Mouse (Mus musculus) gastrocnemius, postnatal 4 days (tissue): ENCODE measurements at regions not wholly inside any gene's neighbourhood (a gene's known extent, or its start where the extent isn't known, plus 50 kb on each side); places are given as distances from the start of the nearest gene placed in this dataset.

Experiments used
- DNase-seq, 2 experiments: peaks; one replicate each; pipeline ENCODE4 v3.0.0; 2021 to 2022; ENCODE audit warnings: low spot score in 2 of 2, mixed read lengths in 2 of 2

DNA sequence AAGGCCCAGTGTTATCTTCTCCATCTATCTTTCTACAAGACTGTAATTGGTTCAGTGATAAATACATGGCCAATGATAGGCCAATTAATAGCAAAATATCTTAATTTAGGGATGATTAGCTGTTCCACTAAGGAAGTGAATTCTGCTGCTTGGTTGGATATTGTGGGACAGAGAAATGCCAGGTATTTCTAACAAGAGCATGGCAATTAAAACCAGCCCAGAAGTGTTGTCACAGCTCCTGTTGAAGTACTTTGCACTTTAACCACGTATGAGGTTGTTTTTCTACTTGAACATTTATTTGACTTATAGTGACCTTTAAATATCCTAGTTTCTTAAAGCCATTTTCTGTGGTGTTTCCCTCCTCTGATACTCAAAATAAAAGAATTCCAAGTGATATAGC, 65.7 kb upstream of the Acsl4 start:
- no peak for DNase-seq

DNA sequence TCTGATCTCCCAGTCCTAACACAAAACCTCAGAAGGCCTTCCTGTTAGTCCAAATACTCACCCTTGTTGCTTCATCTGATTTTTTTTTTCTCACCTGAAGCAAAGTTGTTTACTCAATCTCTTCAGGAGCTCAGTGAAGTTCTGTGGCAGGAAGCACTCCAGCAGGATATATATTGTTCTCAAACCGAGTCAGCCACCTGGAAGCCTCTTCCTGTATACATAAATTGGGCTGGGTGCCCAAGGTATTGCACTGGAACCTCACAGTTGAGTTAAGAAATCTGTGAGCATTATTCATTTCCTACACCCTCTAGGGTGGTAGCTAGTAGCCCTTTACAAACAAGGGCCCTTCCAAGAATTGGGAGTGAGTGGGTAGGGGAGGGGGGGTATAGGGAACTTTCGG, 73.8 kb upstream of the Acsl4 start:
- no peak for DNase-seq

DNA sequence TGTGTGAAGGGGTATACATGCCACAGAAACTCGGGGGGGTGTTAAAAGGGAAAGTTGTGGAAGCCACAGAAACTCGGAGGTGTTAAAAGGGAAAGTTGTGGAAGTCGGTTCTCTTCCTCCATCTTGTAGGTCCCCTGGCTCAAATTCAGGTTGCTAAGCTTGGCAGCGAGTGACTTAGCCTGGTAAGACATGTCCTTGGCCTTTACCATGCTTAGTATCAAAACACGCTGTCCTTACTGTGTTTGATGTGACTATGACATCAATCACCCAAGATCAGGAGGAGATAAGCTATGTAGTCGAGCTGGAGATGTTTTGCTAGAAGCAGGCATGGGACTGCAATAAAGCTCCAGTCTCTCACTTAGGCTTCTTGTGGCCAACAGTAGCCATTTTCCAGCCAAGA, 74.4 kb upstream of the Acsl4 start:
- DNase-seq, result no peak

DNA sequence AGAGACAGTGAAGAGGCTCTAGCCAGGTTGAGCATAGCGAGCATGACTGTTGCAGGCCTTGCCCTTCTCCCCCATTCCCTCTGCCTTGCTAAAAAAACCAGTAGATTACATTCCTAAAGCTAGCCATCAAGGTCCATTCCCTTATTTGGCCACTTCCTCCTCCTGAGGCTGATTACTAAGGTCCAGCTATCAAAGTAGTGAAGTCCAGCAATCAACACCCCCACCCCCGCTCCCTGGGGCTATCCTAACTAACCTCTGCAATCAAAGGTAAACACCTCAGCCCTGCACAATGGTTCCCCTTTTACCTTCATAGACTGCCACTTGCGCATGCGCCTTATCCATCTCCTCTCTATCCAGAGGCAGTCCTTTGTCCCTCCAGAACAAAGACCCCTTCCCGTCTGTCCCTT, 77.5 kb upstream of the Acsl4 start:
- no peak for DNase-seq

DNA sequence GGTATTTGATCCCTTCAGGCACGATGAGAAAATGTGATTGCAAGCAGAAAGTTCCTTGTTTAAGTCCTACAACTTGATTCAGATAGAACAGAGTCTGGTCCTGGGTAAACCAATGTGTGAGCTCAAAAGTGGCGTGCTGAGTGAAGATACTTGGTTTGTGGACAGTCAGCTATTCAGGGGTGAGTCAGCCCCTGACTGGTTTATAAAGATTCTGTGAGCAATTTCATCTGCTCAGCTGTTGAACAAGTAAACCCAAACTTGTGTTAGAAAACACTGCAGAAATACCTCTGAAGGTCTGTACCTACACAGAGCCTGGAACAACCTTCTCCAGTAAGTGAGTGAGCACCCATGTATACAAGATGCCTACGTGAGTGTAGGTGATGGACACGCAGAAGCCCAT, 78.1 kb upstream of the Acsl4 start:
- no peak for DNase-seq

DNA sequence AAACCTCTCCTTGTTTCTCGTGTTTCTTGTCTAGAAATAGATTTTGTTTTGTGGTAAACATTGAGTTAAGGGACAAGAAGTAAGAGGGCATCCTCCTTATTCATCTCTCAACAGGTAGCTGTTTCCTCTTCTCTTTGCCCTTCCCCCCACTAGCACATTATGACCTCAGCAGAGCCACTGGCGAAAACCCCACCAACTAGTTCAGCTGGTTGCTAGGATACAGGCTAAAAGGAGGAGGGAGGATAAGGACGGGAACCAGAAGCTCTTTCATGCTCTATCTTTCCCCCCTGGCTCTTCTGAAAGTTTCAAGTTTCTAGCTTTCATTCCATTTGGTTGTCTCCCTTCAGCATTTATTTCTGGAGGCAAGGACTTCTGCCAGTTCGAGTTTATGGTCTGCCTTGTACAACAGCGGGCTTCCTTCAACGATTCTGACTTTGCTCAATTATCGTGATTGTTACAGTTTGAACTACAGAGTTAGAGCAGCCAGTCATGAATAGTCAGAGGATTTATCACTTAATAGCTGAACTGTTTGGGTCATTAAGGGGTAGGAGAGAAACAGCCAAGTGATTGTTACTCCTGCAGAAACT, 78.8 kb upstream of the Acsl4 start:
- no peak for DNase-seq

DNA sequence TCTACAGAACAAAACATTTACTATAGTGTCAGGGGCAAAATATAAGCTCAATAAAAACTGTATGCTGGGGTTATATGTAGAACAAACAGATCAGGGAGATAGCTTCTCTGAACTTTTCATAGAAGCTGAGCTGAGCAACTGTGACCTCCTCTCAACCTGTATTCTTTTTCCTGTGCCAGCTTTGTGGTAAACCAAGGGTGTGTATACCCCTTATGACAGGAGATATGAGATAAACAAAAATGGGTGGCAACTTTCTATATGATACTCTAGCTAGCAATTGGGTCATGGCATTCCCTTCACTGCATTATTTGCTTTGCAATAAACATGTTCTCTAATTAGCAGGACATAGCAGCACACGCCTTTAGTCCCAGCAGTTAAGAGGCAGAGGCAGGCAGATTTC, 79.7 kb upstream of the Acsl4 start:
- no peak for DNase-seq

DNA sequence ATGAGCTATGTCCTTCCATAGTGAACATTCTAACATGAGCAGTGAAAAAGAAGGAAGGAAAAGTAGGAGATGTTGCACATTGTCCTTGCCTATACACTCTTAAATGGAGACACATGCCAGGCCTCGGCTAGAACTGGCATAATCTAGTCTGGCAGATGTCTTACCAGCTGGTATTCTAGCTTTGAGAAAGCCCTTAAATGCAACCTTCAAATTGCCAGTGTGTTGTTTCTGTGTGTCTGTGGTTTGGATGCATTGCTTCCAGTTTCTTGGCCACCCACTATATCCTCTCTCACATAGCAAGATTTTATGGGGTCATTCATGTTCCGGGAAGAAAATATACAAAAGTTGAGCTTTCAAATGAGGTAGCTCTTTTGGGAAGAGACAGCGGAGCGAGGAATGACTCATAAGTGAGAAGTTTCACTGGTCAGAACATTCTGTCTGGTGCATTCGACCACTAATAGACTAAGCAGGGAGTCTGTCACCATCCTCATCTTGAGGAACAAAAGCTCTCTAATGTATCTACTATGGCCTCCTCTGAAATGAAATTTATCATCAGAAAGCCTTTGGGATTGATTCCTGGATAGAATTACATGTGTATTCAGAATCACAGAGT, 91.0 kb upstream of the Acsl4 start:
- DNase-seq, result no peak

DNA sequence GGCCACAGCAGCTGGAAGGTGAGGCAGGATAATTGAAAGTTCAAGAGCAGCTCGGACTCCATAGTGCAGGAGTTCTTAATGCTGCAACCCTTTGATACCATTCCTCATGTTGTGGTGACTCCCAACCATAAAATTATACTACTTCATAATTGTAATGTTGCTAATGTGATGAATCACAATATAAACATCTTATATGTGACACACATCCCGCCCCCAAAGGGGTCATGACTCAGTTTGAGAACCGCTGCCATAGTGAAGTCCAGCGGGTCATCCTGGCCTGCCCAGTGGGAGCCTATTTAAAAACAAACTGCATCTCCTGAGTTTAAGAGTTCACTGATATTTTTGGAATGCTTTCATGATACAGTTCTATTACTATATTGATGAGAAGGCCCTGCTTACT, 97.7 kb upstream of the Acsl4 start:
- no peak for DNase-seq

DNA sequence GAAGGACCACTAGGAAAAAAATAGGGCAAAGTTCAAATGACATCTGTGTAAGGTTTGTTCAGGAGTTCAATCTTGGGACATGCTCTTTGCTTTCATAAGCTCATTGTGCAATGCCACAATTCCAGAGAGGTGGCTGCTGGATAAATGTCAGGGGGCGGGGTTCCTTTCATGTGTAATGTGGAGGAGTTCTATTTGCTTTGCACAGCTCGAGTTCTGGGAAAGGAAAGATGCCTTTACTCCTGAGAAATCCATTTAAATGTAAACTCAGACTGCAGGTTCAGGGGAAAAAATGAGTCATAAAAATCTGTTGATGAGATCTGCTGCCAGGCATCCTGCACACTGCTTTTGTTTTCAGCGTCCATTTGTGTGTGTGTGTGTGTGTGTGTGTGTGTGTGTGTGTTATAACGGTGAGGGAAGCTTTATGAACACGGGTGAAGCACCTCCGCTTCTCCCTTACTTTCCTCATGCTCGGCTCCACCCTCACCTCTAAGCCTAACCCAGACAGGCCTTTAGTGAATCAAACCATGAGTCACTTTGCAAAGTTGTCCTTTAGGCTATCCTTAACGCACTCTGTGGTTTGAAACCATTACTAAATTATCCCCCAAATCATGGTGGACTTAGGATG, 99.9 kb upstream of the Acsl4 start:
- DNase-seq, result peak in 1 of 2 experiments; percentile 8

DNA sequence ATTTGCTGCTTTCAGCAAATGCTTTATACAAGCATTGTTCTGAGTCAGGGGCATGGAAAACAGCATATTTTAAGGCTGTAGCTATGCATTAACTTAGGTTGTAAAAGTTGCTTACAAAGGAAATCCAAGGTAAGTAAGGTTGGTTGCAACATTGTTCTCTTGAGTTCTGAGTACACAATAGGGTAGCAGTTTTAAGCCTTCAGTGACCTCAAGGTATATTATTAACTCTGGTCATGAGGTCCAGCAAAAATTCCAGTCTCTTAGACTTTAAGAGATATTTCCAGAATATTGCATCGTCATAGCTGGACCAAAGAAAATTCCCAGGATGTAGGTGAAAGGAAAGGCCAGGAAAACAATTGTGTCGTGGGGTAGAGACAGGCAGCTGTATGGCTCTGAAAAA, 110.8 kb upstream of the Acsl4 start:
- DNase-seq, result no peak

DNA sequence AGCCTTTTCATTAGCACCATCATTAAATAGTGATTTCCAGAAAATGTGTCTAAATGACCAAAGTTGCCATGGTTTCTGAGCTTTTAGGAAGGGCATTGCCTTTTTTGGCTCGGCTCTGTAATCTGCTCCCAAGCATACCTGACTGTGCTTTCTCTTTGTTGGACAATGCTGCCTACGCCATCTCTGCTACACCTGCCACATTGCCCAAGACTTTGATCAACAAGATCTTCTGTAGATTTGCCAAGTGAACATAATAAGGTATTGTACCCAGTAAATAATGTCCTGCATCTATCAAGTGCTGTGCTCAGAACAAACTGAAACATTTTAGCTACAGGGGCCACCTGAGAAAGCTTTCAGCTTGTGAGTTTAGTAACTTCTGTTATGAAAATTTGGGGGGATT, 114.6 kb upstream of the Acsl4 start:
- DNase-seq, result no peak

DNA sequence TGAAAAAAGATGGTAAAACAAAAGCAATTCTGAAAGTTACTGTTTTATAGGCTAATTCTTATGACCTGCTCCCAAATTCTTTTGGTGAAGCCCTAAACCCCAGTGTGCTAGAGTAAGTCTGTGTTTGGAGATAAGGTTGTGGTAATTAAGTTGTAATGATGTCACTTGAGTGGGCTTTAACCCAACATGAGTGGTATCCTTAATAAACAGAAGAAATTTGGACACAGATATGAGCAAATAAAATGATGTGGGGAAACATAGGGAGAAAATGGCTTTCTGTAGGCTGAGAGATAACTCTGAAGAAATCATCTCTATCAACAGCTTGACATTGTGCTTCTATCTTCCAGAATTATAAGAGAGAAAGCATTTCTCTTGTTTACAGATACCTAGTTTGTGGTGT, 117.1 kb upstream of the Acsl4 start:
- DNase-seq, result no peak

DNA sequence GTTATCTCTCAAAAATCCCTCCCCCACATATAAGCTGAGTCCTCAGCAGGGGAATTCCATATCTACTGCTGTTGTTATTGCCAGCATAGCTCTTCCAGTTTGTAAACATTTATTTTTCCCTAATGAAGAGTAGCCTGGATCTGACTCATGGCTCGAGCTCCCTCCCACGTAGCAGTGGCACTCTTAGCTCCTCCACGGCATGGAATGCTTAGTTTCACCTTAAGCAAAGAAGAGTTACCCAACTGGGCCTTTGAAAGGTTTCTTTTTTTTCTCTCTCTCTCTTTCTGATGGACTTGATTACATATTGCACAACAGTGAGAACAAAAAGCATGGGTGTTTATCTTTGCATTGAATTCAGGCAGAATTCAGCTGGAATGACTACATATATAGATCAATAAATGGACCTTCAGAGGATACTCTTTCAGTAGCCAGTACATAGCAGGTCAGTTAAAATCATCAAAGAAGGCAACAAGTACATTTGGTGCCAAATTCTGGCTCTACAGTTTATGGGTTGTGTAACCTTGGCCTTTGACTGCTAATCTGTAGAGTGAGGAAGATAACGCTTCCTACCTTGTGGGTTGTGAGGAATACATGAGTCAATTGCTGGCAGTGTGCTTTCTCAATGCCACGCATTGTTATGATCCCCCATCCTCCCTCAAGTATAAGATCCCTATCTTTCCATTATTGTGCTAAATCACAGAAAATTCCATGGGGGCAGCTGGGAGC, 126.2 kb upstream of the Acsl4 start:
- DNase-seq, result no peak

DNA sequence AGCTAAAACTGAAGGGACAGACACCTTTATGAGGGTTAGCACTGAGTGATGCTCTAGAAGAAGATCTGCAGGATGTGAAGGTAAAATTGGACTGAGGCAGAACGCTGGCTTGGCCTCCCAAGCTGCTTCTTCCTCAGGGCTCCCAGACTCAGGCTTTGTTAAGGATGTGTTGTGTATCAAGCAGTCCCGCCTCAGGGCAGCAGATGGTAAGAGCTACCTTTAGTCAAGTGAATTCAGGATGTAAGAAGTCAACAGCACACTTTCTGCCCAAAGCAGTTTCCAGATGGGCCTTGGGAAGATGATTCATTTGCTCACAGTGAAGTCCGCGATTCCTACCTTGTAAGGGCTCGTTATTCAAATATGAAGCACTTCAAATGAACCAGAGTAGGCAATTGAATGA, 126.9 kb upstream of the Acsl4 start:
- no peak for DNase-seq

DNA sequence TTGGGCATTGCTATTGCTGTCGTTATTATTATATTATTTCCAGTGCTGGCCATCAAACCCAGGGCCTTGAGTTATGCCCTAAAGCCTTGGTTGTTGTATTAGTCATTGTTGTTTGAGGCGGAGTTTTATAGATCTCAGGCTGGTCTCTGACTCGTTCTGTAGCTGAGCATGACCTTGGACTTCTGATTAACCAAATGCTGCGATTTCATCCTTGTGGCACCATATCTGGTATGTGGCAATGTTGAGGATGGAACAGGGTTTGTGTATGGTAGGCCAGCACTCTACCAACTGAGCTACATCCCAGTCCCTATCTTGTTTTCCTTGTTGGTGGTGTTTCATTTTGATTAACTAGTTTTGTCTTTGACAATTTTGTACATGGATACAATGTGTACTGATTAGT, 130.7 kb upstream of the Acsl4 start:
- no peak for DNase-seq

DNA sequence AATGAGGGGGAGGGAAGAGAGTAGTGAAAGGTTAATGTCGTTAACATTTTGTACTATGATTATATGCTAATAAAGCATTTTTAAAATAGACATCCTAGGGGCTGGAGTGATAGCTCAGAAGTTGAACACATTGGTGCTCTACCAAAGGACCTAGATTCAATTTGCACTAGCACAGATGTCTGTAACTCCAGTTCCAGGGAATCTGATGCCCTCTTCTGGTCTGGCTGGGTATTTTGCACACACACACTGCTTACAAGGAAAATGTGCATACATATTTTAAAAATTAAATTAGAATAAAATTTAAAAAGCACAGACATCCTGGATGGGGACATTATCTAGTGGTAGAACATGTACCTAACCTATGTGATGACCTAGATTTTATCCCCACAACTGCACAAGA, 136.6 kb upstream of the Acsl4 start:
- no peak for DNase-seq

DNA sequence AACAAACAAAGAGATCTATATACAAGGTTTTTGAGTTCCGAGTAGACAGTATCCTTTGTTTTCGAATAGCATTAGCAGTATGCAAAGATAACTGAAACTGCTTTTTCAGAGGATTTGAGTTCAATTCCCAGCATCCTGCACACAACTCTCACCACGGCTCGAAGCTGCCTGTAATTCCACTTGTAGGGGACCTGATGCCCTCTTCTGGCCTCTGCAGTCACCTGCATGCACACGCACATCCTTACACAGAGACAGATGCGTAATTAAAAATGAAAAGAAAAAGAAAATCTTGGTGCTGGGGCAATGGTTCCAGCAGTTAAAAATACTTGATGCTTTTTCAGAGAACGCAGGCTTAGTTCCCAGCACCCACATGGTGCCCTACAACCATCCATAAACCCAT, 139.6 kb upstream of the Acsl4 start:
- DNase-seq, result no peak

DNA sequence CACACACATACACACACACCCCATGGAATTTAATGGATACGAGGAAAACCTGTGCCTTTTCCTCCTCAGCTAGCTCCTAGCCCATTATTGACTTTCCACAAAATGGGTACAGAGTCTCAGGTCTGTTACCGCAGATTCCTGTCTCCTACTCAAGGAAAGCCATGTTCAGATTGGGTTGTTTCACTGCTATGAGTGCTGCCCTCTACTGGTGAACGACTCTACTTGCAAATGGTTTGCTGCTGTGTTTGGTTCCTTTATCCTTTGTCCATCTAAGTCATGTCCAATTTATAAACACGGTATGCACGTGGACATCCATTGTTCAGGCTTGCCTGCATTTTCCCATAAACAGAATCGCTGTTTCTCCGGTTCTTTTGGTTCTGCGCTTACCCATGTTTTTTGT, 144.4 kb upstream of the Acsl4 start:
- DNase-seq, result no peak

DNA sequence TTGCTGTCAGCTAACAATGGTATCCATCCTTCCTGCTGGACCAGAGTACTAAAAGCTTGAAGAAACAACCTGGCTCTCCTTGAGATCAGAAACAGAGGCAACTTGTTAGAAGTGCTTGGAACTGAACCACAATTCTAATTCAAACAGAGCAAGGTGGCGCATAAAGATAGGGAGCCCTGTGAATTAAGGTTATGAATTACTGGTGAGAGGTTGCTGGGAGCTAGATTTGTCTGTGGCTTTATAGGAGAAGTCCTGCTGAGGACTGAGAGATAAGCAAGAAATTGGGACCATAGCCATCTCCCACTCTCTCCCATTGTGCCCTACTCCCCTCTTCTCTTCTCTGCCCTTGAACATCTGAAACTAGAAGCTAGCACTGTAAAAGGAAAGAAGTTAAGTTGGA, 145.2 kb upstream of the Acsl4 start:
- no peak for DNase-seq

DNA sequence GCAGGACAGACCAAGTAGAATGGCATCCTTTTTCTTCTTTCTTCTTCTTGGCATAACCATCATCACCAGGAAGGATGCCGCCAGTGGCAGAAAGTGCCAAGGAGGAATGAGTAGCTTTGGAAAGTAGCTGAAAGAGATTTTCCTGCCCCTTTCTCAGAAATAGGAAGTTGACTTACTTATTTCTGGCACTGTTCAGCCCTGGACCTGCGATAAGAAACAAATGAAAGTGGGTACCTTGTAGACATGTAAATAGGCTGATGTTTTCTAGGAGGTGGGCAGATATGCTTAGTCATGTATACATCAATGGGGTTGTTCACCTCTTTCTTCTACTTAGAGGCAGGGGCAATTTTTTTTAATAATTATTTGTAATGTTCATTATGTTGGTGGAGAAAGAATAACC, 145.3 kb upstream of the Tmem164 start:
- DNase-seq, result no peak

DNA sequence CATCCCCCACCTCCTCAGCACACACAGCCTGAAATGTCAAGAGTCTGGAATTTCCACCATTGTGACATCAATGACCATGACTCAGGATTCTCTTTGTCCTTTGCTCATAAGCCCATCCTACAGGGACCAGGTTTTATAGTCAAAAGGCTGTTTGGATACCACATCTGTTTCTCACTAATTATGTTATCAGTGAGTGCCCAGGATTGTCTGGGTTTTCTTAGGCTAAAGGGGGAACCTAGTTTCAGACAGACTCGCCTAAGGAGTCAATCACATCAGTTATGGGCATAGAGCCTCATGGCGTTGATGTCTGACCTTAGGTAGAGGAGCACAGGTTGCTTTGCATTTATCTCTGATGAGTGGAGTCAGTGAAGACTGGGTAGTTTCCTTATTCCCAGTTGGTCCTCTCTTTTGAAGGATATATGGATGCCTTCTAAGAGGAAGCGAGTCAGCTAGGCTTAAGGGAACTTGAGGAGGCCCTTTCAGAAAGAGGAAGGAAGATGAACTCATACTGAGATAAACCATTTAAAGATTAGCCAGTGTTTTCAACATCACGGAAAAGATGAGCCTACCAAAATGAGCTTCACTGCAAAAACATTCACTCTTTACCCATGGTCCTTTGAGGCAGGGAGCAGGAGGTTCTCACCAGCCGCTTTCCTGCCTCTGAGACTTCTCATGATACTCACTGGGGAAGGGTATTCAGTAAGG, 143.8 kb upstream of the Tmem164 start:
- DNase-seq, result no peak
